Mouse (Mus musculus): ENCODE results near the gene Lingo1.

Gene Lingo1

DNA sequence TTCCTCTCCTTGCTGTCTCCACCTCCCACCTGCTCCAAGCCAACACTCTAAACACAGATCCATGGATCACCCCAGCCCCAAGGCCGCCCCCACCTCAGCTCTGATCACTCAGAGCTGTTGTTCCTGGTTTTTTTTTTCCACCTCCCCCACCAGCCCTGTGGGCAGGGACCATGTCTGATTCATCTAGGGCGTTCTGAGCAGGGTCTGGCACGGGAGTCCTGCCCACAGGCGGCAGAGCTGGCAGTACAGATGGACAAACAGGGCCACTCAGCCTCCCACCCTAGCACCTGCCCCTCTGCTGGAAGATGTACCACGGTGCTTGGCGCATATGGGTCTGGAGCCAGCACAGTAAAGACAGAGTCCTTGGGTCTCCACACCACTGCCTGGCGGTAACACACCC is 114.3 kb downstream of the Lingo1 start:
- no peak for DNase-seq (ENCODE audit: inconsistent age in 2 of 2, low spot score in 1 of 2)

DNA sequence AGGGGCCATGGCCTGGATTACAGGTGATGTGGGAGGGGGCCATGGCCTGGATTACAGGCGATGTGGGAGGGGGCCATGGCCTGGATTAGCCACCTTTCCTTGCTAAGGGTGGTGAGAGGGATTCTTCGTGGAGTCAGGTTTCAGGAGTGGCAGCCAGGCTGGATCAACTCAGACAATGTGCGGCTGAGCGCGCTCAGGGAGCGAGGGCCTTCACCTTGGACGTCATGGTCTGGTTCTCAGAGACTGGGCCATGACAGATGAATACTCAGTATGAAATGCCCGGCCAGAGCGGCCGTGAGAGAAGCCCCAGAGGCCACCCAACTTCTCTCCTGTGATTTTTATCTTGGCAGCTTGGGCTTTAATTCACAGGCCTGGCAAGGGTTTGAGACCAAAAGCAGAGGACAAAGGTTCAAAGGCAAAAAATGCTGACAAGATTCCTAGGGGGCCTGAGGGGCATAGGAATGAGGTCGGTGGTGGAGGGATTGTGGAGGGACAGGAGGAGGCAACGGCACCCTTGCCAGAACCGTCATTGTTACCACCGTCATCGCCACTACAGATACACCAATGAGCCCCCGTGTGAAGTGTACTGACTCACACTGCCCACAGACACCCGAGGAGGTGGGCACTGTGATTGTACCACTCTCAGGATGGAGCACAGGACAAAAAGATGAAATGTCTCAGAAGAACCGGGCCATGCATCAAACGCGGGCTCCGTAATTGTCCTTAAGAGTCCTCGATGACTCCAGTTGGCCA is 117.2 kb downstream of the Lingo1 start:
- no peak for DNase-seq (ENCODE audit: inconsistent age in 2 of 2, low spot score in 1 of 2)

DNA sequence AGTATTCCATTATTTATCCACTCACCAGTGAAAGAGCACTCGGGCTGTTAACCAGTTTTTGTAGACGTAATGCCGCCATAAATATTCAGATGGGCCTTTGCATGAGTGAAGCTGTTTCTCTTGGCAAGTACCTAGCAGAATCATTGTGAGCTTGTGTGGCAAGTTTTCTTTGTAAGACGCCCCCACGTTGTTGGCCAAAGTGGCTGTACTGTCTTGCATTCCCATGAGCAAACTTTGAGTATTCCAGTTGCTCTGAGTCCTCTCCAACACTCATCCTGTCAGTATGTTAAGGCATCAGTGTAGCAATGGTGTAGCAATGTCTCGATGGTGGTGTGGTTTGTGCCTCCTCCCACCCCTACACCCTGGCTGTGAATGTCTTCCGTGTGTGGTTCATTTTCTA is 120.6 kb downstream of the Lingo1 start:
- no peak for DNase-seq (ENCODE audit: inconsistent age in 2 of 2, low spot score in 1 of 2)

DNA sequence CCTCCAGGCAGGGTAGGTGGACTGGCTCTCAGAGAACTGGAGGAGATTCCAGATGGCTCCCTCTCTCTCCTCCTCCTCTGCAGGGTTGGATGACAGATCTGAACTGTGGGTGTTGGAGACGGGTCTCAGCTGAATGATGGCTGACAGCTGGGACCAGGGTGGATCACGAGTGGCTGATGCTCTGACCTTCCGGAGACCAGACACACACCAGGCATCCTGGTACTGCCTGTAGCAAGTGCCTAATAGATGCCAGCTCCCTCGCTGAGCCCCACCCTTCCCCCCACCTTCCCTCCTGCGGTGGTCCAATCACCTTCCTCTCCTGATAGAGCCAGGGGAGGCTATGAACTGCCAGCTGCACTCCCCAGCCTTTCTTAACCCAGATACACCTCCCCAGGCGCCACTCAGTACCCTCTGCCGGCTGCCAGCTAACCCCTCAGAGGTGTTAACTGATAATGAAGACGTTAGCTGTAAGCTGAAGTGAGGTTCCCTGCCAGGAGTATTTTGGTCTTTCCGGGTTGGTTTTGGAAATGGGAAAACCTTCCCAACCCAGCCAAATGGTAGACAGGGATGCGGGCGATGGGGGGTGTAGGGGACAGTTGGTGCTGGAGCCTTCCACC is 126.6 kb downstream of the Lingo1 start:
- DNase-seq (ENCODE audit: inconsistent age in 2 of 2, low spot score in 1 of 2) = no peak

DNA sequence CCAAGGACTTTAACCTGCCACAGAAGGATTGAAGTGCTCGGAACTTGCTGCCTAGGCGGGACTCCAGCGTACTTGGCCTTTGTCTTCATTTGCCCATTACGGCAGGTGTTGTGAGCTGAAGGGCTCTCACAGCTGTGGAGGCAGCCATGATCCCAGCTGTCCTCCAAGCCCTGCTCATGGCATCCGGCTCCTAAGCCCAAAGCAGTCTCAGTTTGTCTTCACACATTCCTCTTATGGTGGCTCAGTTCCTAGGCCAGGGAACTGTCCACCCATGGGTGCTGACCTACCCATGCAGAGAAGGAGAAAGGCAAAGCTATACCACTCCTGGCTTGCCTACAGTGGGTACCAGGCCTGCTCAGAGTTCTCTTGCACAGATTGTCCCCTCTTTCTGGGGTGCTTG is 132.1 kb downstream of the Lingo1 start:
- DNase-seq (ENCODE audit: inconsistent age in 2 of 2, low spot score in 1 of 2) = no peak

DNA sequence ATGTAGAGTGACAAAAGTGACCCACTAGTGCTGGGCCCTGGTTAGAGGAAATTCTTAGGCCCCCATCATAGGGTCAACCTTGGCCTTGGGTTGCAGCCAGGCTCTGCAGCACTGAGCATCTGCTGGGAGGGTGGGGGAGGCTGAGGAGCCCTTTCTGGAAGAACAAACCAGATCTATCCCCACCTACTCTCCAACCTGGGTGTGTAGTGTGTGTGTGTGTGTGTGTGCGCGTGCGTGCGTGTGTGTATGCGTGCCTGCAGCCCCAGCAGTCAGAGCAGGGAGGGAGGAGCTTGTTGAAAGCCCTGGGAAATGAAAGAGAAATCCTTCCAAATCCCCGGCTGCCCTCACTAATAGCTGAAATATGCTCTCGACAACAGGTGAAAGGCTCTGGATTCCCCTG is 133.3 kb downstream of the Lingo1 start:
- DNase-seq (ENCODE audit: inconsistent age in 2 of 2, low spot score in 1 of 2) = no peak

DNA sequence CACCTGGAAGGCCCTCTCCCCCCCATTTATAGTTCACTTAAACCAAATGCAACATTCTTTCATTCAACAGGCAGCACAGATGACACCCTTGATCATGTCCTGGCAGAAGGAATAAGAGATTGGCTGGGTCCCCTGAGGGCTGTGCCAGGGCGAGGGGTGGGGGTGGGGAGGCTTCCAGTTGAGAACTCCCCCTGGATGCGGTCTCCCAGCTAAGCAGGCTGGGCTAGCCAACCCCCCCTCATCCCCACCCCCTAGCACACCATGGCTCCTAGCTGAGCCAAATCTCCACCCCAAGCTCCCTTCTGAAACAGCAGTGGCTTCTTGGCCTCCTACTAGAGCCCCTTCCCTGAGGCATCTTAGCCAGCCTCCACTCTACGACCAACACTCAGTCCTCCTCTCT is 133.9 kb downstream of the Lingo1 start:
- no peak for DNase-seq (ENCODE audit: inconsistent age in 2 of 2, low spot score in 1 of 2)

DNA sequence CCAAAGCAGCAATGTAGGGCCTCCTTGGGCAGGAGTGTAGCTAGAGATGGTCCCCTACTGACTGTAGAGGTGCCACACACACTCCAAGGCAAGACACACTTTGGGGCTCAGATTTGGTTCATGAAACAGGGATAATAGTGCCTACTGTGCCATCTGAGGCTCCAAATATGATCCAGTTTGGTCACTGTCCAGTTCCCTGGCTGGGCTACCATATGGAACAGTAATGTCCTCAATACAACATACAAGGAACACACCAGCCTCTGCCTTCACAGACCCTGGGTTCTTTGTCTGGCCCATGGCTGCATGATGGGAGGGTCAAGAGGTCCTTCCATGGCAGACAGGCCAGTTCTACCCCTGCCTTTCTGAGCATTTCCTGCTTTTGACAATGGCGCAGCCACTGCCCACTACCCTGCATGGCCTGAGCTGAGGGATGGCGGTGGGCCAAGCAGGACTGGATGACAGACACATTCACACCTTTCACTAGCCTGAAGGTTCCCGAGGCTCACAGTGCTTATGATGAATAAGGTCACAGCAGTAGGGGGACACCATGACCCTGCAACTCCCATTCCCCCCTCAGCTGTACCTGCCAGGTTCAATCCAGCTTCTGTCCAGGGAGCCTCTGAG is 134.9 kb downstream of the Lingo1 start:
- no peak for DNase-seq (ENCODE audit: inconsistent age in 2 of 2, low spot score in 1 of 2)

DNA sequence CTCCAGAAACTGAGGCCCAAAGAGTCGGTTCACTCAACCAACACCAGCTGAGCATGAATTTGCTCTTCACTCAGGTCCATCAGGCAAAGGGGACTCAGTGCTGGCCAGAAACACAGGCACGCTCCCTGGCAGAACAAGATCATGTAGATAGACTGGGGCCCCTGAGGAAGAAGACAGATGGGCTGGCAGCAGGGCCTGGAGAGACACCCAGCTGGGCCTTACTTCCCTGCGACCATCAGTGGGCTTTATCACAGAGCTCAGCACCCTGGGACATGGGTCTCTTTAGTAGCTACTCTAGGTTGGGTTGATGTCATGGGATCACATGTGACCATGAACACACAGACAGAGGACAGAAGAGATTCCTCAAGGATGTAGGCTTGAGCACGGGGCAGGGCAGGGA is 137.7 kb downstream of the Lingo1 start:
- no peak for DNase-seq (ENCODE audit: inconsistent age in 2 of 2, low spot score in 1 of 2)

DNA sequence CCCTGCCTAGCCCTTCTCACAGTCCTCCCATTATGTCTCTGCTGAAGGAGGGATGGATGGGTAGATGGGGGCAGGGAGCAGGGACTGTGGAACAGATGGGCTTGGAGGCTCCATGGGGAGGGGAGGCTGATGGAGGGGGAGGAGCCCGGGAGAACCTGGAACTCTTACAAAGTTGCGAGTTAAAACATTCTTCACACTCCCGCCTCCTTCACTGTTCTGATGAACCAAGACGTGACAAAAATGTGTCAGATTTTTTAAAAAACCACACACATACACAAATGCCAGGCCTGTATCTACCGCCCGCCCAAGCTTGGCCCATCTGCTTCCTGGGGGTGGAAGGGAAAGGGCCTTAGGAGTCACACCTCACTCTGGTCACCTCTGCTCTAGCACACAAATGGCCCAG is 138.3 kb downstream of the Lingo1 start:
- no peak for DNase-seq (ENCODE audit: inconsistent age in 2 of 2, low spot score in 1 of 2)

DNA sequence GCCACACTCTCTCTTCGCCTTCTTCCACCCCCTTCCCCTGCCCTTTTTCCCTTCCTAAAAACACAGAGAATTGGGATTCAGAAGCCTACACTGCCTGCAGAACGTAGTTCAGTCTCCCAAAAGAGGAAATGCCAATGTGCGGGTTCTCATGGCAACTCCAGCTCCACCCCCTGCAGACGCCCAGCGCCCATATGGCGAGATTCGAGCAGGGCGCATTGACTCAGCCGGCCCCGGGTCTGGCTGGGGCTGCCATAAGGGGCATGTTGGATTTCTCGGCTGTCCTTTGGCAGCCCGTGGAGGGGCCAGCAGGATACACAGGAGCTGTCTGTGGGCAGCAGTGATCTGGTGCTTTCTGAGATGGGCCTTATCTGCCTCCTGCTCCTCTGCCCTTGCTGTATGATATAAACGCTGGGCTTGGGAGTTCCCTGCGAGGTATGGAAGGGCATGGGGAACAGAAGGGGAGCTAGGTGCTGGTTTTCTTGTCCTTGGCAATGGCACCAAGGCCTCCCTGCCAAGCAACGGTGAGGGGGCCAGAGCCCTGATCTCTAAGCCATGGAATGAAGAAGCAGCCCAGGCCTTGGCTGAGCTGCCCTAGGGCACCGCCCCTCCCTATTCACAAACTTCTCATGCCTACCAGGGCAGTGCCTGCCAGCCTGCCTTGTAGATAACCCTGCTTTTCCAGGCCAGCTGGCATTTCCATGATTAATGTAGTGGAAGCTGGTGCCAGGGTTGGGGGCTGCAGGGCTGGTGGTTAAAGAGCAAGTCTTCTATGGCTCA is 139.3 kb downstream of the Lingo1 start:
- DNase-seq (ENCODE audit: inconsistent age in 2 of 2, low spot score in 1 of 2) = no peak

DNA sequence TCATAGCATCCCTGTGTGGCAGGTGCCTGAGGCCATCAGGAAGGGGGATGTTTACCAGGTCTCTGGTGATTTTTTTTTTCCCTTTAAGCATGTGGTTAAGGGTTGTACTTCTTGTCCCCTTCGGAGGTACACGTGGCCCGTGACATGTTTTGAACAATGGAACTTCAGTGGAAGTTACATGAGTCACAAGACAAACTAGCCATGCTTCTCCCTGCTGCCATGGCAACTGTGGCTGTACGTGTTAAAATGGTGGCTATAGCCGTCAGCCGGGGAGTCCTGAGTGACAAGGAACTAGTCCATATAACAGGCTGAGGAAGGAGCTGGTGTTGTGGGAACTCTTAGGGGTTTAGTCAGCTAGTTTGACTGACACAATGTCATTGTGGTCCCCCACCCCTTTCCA is 141.1 kb downstream of the Lingo1 start:
- no peak for DNase-seq (ENCODE audit: inconsistent age in 2 of 2, low spot score in 1 of 2)

DNA sequence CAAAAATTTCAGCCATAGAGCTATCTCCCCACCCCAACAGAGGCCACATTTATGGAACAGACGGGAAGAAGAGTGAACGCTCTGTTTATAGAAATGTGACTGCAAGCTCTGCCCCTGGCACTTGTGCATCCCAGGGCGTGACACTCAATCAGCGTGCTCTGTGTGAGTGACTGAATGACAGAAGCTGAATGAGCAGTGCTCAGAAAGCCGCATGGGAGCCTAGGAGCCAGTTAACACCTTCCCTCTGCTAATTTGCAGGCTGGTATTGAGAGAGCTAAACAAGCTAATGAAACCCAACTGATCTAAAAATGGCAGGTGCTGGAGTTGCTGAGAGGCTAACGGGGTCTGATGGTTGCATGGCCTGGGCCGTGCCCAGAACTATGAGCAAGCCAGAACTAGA is 143.7 kb downstream of the Lingo1 start:
- no peak for DNase-seq (ENCODE audit: inconsistent age in 2 of 2, low spot score in 1 of 2)

DNA sequence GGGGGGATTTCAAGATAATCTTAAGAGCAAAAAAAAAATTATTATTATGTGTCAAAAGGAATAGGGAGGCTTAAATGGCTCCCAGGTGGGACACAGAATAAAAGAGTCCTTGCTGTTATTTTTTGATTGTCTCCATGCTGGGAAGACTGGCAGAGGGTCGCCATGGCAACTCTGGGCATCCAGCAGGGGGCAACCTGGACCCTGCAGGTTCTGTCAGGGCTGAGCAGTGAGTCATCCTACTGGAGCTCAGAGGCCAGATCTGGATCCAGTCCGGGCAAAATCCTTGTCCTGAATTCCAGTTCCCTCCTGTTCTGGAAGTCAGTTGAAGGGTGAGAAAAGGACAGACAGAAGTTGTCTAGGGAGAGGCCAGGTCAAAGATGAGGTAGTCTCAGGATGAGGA is 144.7 kb downstream of the Lingo1 start:
- no peak for DNase-seq (ENCODE audit: inconsistent age in 2 of 2, low spot score in 1 of 2)

DNA sequence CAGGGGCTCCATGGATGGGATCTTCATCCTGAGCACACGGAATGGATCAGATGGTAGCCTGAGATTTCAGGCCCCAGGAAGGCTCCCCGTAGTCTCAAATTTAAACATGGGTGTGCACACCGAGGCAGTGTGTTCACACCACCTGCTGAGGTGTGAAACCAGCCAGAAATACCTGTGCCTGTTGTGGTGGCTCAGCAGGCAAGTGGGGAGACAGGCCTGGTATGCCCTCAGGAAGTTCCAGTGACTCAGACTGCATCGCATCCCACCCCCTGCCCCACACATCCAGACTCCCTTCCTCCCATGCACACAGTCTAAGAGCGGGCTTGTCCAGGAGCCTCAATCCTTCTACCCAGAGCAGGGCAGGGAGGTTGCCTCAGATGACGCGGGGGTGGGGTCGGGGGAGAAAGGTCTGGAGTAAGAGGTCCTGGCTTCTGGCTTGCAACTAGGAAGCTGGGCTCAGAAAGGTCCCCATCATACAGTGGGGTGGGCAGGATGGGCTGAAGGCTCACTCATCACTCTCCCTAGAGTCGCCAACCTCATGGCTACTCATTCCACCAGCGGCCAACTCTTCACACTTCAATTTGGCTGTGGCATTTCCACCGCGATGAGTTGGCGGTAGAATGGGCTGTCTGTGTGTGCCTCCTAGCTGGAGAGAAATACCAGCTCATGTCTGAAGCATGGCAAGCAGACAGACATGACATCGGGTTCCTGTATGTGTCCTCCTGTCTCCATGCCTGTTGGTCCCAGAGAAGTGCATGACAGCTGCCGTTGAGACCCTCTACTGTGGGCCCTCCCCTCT is 149.8 kb downstream of the Lingo1 start:
- DNase-seq (ENCODE audit: inconsistent age in 2 of 2, low spot score in 1 of 2) = no peak

DNA sequence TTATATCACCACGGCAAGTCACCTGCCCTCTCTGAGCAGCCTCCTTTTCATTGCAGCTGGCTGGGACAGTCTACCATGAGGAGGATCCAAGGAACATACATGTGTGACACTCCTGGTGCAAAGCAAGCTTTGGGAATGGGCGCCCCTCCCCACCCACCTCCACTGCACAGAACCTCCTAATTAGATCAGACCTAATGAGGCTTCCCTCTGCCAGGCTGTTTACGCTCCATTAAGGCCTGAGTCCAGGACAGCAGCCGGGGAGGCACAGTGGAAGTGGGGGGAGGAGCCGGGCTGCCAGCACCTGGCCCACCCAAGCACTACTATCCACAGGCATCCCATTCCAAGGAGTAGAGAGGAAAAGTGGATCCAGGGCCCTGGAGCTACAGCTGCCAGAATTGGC is 152.8 kb downstream of the Lingo1 start:
- DNase-seq (ENCODE audit: inconsistent age in 2 of 2, low spot score in 1 of 2) = peak in 1 of 2 experiments; percentile 30

DNA sequence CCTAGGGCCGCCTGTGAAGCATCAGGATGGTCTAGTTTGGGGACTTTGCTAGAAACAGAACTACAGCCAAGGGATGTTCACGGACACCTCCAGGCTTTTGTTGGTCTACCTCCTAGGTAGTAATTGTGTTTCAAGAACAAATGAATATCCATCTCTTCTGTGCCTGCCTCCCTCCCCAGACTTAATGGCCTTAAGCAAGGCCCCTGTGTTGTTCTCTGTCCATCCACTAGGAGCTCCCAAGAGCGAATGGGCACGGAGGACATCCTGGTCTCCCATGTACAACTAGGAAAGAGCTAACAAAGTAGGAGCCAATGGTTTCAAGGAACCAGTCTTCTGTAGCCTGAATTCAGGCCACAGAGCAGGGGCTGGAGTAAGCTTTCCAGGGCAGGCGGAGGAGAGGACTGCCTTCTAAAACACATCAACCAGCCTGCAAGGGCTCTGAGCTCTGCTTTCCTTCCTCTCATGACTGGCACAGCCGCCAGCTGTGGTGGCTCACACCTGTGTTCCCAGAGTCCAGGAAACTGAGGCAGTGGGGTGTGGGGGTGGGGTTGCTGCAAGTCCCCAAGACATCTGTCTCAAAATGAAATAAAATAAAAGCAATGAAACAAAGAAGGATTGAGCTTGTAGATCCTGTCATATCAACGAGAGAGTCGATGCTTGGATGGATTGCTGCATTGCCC is 157.9 kb downstream of the Lingo1 start:
- DNase-seq (ENCODE audit: inconsistent age in 2 of 2, low spot score in 1 of 2) = peak in 1 of 2 experiments; percentile 52

DNA sequence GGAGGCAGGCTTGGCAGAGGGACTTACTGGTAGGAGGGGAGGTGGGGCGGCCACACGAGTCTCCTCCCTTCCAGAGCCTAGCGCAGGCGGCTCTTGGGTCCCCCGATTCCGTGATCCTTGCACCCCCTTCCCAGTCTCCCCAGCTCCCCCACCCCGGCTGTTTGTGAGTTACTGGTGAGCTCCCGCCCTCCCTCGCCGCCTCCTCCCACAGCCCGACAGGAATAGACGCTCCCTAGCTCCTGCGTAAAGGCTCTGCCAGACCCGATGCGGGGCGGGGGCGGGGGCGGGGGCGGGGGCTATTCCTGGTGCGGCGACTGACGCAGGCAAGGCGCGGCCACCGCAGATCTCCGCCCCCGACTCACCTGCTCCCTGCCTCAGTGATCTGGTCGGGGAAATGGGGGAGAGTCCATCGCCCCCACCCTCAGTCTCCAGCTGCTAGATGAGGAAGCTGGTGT is 158.8 kb downstream of the Lingo1 start:
- peak in 1 of 2 experiments; percentile 34 for DNase-seq (ENCODE audit: inconsistent age in 2 of 2, low spot score in 1 of 2)

DNA sequence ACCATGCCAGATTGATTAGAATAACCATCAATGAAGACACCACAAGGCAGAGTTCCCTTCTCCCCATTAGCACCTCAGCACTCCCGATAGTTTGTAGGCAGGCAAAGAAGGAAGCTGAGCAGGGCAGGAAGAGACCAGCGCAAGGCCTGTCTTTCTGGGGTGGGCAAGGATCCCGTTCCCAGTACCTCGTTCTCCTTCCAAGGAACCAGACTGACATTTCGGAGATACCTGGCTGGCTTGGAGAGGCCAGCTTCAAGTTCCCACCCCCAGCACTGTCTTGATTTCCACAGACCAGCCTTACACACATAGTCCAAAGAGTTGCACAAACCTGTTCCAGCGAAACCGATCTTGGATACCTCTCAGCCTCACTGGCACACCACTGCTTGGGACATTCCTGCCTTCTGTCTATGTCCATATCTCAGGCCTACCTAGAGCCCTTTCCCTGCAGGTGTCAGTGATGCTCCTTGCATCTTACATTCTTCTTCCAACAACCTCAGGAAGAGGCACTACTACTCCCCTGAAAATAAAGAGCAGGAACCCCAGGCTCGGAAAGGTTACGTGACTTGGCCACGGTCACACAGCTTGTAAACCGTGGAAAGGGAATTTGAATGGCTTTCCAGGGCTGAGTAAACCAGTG is 159.4 kb downstream of the Lingo1 start:
- DNase-seq (ENCODE audit: inconsistent age in 2 of 2, low spot score in 1 of 2) = no peak

DNA sequence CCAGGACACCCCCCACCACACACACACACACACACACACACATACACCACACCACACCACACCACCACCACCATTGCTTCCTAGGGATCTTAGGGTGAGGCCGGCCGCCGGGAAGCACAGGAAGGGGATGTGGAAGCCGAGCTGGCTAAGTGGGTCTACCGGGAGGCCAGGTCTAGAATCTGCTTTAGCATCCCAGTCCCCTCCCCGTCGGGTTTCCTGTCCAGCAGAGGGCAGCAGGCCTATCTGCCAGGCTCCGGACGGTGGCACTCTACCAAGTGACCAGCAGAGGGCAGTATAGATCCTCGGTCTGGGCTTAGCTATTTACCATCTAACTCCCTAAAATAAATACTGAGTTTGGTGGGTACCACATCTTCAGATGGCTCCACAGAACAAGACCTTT is 160.1 kb downstream of the Lingo1 start:
- DNase-seq (ENCODE audit: inconsistent age in 2 of 2, low spot score in 1 of 2) = peak; percentile 85 to 96
